Mouse (Mus musculus) liver, embryonic 14.5 days (tissue): ENCODE measurements around the gene Mgat5.

ENCODE experiments used
- CTCF ChIP-seq: IDR thresholded peaks from 2 replicates; pipeline ENCODE4 v1.5.1; 2016; ENCODE audit warnings: antibody characterized with exemption, low read depth, control low read depth
- EP300 ChIP-seq: IDR thresholded peaks from 2 replicates; pipeline ENCODE4 v1.6.1; 2016; ENCODE audit warnings: antibody characterized with exemption, low read depth

DNA sequence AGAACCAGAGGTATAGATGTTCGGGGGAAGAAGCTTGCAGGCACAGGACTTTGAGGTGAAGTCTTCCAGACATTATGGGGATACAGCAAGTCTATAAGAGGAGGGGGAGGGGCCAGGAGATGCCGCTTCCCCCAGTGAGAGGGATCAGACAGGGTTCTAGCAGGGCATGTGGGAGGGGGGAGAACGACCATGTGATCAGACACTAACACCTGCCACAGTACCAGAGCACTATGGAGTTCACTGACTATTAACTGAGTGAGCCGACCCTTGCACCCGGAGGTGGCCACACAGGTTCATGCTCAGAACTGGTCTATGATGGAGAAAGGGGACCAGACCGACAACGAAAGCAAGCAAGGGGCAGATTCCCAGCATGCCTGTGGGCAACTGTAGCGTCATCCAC is 318.5 kb downstream of the Mgat5 start:
- no peak for TF ChIP-seq CTCF
- no peak for TF ChIP-seq EP300
